Mouse (Mus musculus) CD8-positive naive resting alpha-beta T cell, adult 2 months (primary cell): ENCODE results near the gene Myo9b.

Experiments used
- DNase-seq, 2 experiments: peaks; one replicate each; pipeline ENCODE4 v3.0.0; 2022; ENCODE audit warnings: low read depth in 2 of 2, low spot score in 2 of 2

The Myo9b gene

GRCm38 (mm10) chr8:71381971-71382961, 109.8 kb downstream of the Myo9b start:
- no peak for DNase-seq

GRCm38 (mm10) chr8:71383396-71383795, 110.9 kb downstream of the Myo9b start:
- DNase-seq = no peak

- no peak for DNase-seq
These were observed 111.3 kb downstream of the Myo9b start for GRCm38 (mm10) chr8:71383860-71384259.

DNA sequence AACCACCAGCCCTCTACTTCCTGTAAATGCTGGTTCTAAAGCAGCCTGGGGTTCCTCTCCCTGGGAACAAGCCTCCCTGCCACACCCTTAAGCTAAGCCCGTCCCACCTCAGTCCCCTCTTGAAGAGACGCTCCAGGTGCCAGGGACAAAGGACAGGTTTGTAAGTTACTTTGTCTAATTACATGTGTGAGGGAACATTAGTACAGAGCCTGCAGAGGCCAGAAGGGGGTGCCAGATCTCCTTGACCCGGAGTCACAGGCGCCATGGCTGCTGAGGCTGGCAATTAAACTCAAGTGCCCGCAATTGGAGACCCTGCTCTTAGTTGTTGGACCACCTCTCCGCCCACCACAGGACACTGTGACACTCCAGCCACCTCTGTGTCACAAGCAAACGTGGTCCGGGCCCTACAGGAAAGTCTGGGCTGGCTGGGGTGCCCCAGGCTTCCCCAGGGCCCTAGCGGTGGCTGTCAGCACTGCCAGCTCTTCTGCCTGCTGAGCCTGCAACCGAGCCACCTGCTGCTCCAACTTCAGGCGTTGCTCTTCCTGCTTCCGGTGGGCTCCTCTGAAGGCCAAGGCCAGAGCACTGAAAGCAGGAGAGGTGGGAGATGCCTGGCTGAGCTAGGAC, 112.8 kb downstream of the Myo9b start:
- DNase-seq = no peak

GRCm38 (mm10) chr8:71388267-71388666, 115.8 kb downstream of the Myo9b start:
- DNase-seq = no peak

GRCm38 (mm10) chr8:71391696-71392095, 119.2 kb downstream of the Myo9b start:
- no peak for DNase-seq

GRCm38 (mm10) chr8:71392391-71392790, 119.9 kb downstream of the Myo9b start:
- DNase-seq = no peak

GRCm38 (mm10) chr8:71392871-71393270, 120.4 kb downstream of the Myo9b start:
- no peak for DNase-seq

DNA sequence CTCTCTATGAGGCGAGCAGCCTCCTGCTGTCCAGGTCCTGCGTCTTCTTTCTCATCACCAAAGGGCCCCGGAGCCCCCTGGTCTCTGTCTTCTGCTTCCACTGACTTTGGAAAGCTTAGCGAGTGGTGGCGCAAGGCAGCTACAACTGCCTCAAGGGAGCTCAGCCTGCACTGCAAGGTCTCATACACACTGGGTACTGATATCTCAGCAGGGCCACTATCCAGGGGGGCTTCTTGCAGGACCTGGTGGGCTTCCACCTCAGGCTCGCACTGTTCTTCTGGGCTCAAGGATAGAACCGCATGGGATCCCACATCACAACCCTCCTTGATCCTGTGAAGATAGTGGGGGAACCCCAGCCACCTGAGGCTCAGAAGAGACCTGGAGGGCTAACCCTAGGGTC, 122.0 kb downstream of the Myo9b start:
- no peak for DNase-seq

DNA sequence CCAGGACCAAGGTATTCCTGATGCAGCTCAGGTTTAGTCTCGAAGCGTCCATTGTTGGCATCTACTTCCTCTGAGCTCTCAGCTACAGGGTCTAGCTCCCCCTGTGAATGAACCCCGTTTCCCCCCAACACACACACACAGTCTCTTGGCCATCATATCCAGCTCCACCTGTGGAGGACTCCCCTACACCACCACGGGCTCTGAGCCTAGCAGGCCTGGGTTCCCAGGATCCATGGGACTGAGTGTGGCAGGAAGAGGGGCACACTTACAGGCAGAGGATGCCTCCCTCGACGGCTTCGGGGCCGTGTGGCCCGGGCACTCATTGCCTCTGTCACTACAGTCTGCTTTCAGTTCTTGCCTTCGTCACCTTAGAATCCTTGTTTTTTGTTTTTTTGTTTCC, 122.6 kb downstream of the Myo9b start:
- no peak for DNase-seq

DNA sequence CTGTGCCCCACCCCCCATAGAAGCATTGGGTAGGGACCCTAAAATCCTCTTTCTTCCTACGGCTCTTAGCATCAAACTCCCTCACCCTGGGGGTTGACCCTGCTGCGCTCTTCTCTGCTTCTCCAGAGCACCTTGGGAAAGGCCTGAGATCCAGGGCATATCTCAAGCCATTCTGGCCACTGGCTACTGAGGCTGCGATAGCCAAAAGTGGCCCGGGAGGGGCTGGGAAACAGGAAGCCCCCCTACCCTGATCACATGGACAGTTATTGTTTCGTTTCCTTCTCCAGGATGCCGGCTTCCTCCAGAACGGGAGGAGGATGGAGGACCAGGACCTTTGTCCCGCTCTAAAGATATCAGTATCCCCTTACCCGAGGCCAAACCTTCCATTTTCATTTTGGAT, 123.1 kb downstream of the Myo9b start, which contains the start of gene Ushbp1:
Ushbp1 (minus strand) TSS at position 174 of the 400 bp plus-strand sequence.
- no peak for DNase-seq

- peak; percentile 76 to 82 for DNase-seq
These were observed 124.3 kb downstream of the Myo9b start, which contains the start of gene Babam1 for GRCm38 (mm10) chr8:71396639-71397305. Gene Babam1, plus strand, starts transcription at chr8:71396861.

DNA sequence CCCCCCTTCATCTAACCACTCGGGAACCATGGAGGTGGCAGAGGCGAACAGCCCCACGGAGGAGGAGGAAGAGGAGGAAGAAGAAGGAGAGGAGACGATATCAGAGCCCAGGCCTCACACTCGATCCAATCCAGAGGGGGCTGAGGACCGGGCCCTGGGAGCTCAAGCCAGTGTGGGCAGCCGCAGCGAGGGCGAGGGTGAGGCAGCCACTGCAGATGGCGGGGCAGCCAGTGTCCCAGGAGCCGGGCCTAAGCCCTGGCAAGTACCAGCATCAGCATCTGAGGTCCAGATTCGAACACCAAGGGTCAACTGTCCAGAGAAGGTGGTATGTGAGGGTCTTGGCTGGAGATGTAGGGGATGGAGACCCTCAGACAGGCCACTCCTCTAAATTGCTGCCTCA, 125.2 kb downstream of the Myo9b start:
- no peak for DNase-seq

GRCm38 (mm10) chr8:71400826-71401225, 128.3 kb downstream of the Myo9b start:
- DNase-seq = no peak

DNA sequence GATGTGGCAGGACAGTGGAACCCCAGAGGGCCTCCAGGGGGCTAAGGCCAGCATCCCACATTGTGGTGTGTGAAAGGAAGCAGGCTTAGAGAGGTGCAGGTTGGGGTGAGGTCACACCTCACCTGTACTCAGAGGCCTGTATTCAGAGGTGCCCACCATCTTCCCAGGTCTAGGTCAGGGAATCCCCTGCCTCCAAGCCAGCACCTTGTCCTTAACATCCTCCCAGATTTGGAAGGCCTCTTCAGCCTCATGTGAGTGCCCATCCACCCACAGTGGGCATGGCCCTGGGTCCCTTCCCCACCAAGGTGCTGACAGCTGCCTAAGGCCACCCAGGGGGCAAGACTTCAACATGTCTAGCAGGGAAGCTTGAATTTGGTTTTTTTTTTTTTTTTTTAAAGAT, 128.9 kb downstream of the Myo9b start:
- no peak for DNase-seq

DNA sequence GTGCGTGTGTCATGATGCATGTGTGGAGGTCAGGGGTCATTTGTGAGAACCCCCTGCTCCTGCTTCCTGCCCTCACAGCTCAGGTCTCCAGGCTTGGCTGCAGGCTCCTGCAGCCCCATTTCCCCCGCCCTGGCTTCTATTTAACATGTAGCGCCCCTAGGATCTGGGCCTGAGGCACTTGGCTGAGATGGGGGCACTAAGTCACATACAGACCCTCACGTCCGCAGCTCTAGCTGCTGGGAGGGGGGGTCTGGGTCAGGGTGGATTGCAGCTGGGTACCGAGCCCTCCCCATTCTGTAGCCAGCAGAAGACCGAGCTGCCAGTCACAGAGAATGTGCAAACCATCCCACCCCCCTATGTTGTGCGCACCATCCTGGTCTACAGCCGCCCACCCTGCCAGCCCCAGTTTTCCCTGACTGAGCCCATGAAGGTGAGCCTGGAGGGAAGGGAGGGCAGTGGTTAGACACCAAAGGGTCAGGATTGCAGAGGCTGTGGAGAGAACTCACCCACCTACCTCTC, 130.0 kb downstream of the Myo9b start:
- no peak for DNase-seq

DNA sequence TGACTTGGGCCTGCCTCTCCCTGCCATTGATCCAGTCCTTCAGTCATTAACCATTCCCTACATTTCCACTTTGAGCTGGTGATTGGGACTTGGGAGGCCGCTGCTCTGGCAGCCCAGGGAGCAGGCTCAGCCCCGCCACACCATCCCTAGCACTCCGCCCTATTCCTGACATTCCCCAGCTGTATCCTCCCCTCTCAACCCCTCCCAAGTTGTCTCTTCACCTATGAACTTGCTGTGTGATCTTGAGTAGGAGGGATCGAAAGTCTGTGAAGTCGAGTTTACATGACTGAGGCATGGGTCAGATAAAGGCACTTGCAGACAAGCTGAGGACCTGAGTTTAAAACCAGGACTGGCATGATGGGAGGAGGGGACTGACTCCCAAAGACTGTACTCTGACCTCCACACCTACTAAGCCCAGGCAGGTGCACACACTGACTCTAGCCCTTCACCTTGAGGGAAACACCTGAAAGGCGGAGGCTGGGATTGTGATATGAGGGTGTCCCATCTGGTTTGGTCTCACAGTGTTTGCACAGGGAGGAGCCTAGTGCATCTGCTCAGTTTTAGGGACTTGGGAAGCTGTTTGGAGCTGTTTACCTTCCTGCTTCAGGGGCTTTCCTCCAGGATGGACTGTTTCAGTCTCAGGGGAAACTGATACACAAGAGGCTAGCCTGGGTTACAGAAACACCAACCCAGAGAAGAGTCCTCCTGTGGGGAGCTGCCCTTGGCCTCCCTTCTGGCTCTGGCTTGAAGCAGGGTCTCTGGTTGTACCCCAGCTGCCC, 130.8 kb downstream of the Myo9b start:
- no peak for DNase-seq

- no peak for DNase-seq
These were observed 131.5 kb downstream of the Myo9b start for GRCm38 (mm10) chr8:71404011-71404410.

DNA sequence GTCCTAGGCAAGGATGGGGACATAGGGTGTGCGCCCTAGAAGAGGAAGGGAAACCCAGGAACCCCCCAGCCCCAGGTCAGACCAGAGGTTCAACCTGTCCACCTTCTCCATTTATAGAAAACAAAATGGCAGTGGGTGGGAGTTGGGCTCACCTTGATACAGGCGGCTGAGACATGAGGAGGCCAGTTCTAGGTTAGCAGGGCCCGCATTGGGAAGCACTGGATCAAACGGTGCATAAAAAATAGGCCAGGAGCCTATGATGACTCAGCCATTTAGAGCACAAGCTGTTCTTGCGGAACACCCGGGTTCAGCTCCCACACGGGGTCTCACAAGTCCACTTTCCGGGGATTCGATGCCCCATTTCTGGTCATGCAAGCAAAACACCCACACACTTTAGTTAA, 132.4 kb downstream of the Myo9b start:
- no peak for DNase-seq

DNA sequence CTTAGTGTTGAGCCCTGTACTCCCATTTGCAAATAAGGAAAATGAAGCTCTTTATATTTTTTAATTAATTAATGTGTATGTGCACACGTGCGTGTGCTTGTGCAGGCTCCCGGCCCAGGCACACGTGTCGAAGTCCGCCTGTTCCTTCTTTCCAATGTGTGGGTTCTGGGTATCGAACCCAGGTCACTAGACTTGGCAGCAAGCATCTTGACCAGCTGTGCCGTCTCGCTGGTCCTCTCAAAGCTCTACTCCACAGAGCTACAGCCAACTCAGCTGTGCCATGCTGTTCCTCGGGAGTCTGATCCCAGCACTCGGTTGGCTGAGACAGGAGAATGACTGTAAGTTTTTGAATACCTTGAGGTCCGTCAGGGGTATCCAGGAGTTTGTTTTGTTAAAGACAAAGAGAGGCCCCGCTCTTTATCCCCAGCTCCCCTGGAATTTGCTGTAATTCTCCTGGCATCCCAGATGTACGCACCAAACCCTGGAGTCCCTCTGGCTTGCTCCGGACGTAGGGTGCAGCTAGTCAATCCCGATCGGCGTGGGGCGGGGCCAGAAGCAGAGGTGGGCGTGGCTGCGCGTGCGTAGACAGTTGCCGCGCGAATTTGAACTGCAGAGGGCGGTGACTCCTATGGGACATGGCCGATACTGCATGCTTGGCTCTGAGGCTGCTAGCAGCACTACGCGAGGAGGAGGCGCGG, 133.0 kb downstream of the Myo9b start, which contains the start of gene Ankle1:
Ankle1 (plus strand) TSS at position 610 of the 698 bp plus-strand sequence.
- peak; percentile 93 to 98 for DNase-seq
